Mouse (Mus musculus) liver, embryonic 11.5 days (tissue): ENCODE measurements at regions not wholly inside any gene's neighbourhood (a gene's known extent, or its start where the extent isn't known, plus 50 kb on each side); places are given as distances from the start of the nearest gene placed in this dataset.

Source experiments
- ATAC-seq: fragments of 200-750 bp; cut with Nextera tagmentation; replicated peaks from 2 replicates; pipeline ENCODE4 v1.8.0; 2017; ENCODE audit warnings: moderate number of reproducible peaks, mild to moderate bottlenecking, moderate TSS enrichment, moderate library complexity; ENCODE audit not compliant: low FRiP score
- DNase-seq: peaks from one replicate; pipeline ENCODE4 v3.0.0-alpha.2; 2017; ENCODE audit warnings: low spot score
- H3K27ac ChIP-seq: fragments of 300-500 bp; sonication (generic); 2 replicates; pipeline ENCODE4 v1.5.1; 2014; ENCODE audit warnings: mild to moderate bottlenecking, low read depth, low read length, control low read depth
- H3K27me3 ChIP-seq: fragments of 300-500 bp; sonication (generic); replicated peaks from 2 replicates; pipeline ENCODE4 v1.6.1; 2014; ENCODE audit warnings: low read length, mixed read lengths; ENCODE audit not compliant: control insufficient read depth, insufficient read depth
- H3K36me3 ChIP-seq: fragments of 300-500 bp; sonication (generic); 2 replicates; pipeline ENCODE4 v1.6.1; 2014; ENCODE audit warnings: mild to moderate bottlenecking, low read length, moderate library complexity, mixed read lengths; ENCODE audit not compliant: control insufficient read depth, insufficient read depth
- H3K4me1 ChIP-seq: fragments of 300-500 bp; sonication (generic); replicated peaks from 2 replicates; pipeline ENCODE4 v1.6.1; 2014; ENCODE audit warnings: low read length, mixed read lengths; ENCODE audit not compliant: control insufficient read depth, insufficient read depth
- H3K4me2 ChIP-seq: fragments of 300-500 bp; sonication (generic); 2 replicates; pipeline ENCODE4 v1.6.1; 2014; ENCODE audit warnings: mild to moderate bottlenecking, control low read depth, moderate library complexity
- H3K4me3 ChIP-seq: fragments of 300-500 bp; sonication (generic); 2 replicates; pipeline ENCODE4 v1.5.1; 2014; ENCODE audit warnings: low read depth, low read length, control low read depth
- H3K9ac ChIP-seq: fragments of 300-500 bp; sonication (generic); 2 replicates; pipeline ENCODE4 v1.6.1; 2014; ENCODE audit warnings: low read depth, low read length, control low read depth
- H3K9me3 ChIP-seq: fragments of 300-500 bp; sonication (generic); 2 replicates; pipeline ENCODE4 v1.6.1; 2016; ENCODE audit warnings: low read length, inconsistent platforms, mixed read lengths; ENCODE audit not compliant: control insufficient read depth
- WGBS: fragments of 180-500 bp; shearing (Covaris S2); extraction: QIAGEN DNeasy Blood & Tissue Kit; methylation state at CpG from one replicate; pipeline ENCODE4 v1.1.7; 2014; 5-methylcytosine and 5-hydroxymethylcytosine counted together

- no peak overlapping the region for H3K4me2 ChIP-seq
- no peak overlapping the region for H3K27ac ChIP-seq
- H3K4me3 ChIP-seq: no peak overlapping the region
- no peaks in the 10 kb centered on the region for H3K36me3 ChIP-seq
- H3K9ac ChIP-seq: no peak overlapping the region
- WGBS: 79% methylated on average over 12 of the region's 12 CpGs
- ATAC-seq (no peak), DNase-seq (no peak)
- H3K9me3 ChIP-seq: no peaks in the 10 kb centered on the region
- H3K27me3 ChIP-seq: no peaks in the 10 kb centered on the region
- peaks cover 6% of the 10 kb centered on the region; the same call in 1 of the 2 replicates for H3K4me1 ChIP-seq
Observed at GRCm38 (mm10) chr10:21446641-21447040, 69.5 kb downstream of the Aldh8a1 start.

- H3K4me3 ChIP-seq: no peak overlapping the region
- ATAC-seq (no peak), DNase-seq (no peak)
- H3K27ac ChIP-seq: no peak overlapping the region
- no peaks in the 10 kb centered on the region for H3K9me3 ChIP-seq
- 74% methylated on average over 3 of the region's 3 CpGs for WGBS
- H3K4me1 ChIP-seq: peaks cover 6% of the 10 kb centered on the region; the same call in 1 of the 2 replicates
- H3K4me2 ChIP-seq: no peak overlapping the region
- no peaks in the 10 kb centered on the region for H3K27me3 ChIP-seq
- H3K9ac ChIP-seq: no peak overlapping the region
- H3K36me3 ChIP-seq: no peaks in the 10 kb centered on the region
Observed at GRCm38 (mm10) chr10:21448132-21448531, 71.0 kb downstream of the Aldh8a1 start.

GRCm38 (mm10) chr10:21448942-21449341, 71.9 kb downstream of the Aldh8a1 start:
- H3K36me3 ChIP-seq: no peaks in the 10 kb centered on the region
- WGBS: 68% methylated on average over 5 of the region's 5 CpGs
- H3K27me3 ChIP-seq: no peaks in the 10 kb centered on the region
- no peaks in the 10 kb centered on the region for H3K9me3 ChIP-seq
- H3K9ac ChIP-seq: no peak overlapping the region
- H3K4me2 ChIP-seq: no peak overlapping the region
- DNase-seq (no peak), ATAC-seq (no peak)
- no peak overlapping the region for H3K4me3 ChIP-seq
- no peak overlapping the region for H3K27ac ChIP-seq
- H3K4me1 ChIP-seq: peaks cover 4% of the 10 kb centered on the region; the same call in 1 of the 2 replicates

- no peaks in the 10 kb centered on the region for H3K9me3 ChIP-seq
- H3K9ac ChIP-seq: no peak overlapping the region
- ATAC-seq: no peak
- H3K36me3 ChIP-seq: no peaks in the 10 kb centered on the region
- no peak overlapping the region for H3K27ac ChIP-seq
- DNase-seq: no peak
- no peaks in the 10 kb centered on the region for H3K4me1 ChIP-seq
- H3K4me2 ChIP-seq: no peak overlapping the region
- WGBS: 87% methylated on average over 2 of the region's 2 CpGs
- H3K4me3 ChIP-seq: no peak overlapping the region
- H3K27me3 ChIP-seq: no peaks in the 10 kb centered on the region
Observed at GRCm38 (mm10) chr10:21452611-21453010, 75.5 kb downstream of the Aldh8a1 start.

- no peak for ATAC-seq
Observed at GRCm38 (mm10) chr10:21453527-21453926, 76.4 kb downstream of the Aldh8a1 start.

GRCm38 (mm10) chr10:21454153-21454552, 77.1 kb downstream of the Aldh8a1 start:
- no peak overlapping the region for H3K27ac ChIP-seq
- WGBS: 80% methylated on average over 5 of the region's 5 CpGs
- no peak for DNase-seq

More at GRCm38 (mm10) chr10:21453527-21453926, 76.4 kb downstream of the Aldh8a1 start:
- Histone ChIP-seq H3K4me2 (no peak overlapping the region), H3K4me1 (no peaks in the 10 kb centered on the region), H3K27ac (no peak overlapping the region), H3K27me3 (no peaks in the 10 kb centered on the region), H3K36me3 (no peaks in the 10 kb centered on the region), H3K4me3 (no peak overlapping the region), H3K9ac (no peak overlapping the region), H3K9me3 (no peaks in the 10 kb centered on the region)
- DNase-seq: no peak
- 61% methylated on average over 3 of the region's 3 CpGs for whole genome bisulfite sequencing

GRCm38 (mm10) chr10:21454757-21455156, 77.7 kb downstream of the Aldh8a1 start:
- Histone ChIP-seq H3K9me3 (no peaks in the 10 kb centered on the region), H3K27me3 (no peaks in the 10 kb centered on the region), H3K36me3 (no peaks in the 10 kb centered on the region), H3K4me3 (no peak overlapping the region), H3K27ac (no peak overlapping the region), H3K4me2 (no peak overlapping the region), H3K4me1 (no peaks in the 10 kb centered on the region), H3K9ac (no peak overlapping the region)
- 89% methylated on average over 16 of the region's 16 CpGs for WGBS
- DNase-seq (no peak), ATAC-seq (no peak)

More at GRCm38 (mm10) chr10:21454153-21454552, 77.1 kb downstream of the Aldh8a1 start:
- ATAC-seq: no peak
- no peak overlapping the region for H3K9ac ChIP-seq
- no peaks in the 10 kb centered on the region for H3K36me3 ChIP-seq
- H3K4me3 ChIP-seq: no peak overlapping the region
- no peaks in the 10 kb centered on the region for H3K4me1 ChIP-seq
- H3K9me3 ChIP-seq: no peaks in the 10 kb centered on the region
- no peak overlapping the region for H3K4me2 ChIP-seq
- no peaks in the 10 kb centered on the region for H3K27me3 ChIP-seq

- no peaks in the 10 kb centered on the region for H3K36me3 ChIP-seq
- H3K9me3 ChIP-seq: no peaks in the 10 kb centered on the region
- ATAC-seq (no peak), DNase-seq (no peak)
- WGBS: 71% methylated on average over 5 of the region's 5 CpGs
- H3K27ac ChIP-seq: no peak overlapping the region
- H3K27me3 ChIP-seq: no peaks in the 10 kb centered on the region
- no peak overlapping the region for H3K4me3 ChIP-seq
- no peak overlapping the region for H3K4me2 ChIP-seq
- H3K9ac ChIP-seq: no peak overlapping the region
- no peaks in the 10 kb centered on the region for H3K4me1 ChIP-seq
Observed at GRCm38 (mm10) chr10:21455863-21456262, 78.8 kb downstream of the Aldh8a1 start.

GRCm38 (mm10) chr10:21456359-21456758, 79.3 kb downstream of the Aldh8a1 start:
- no peaks in the 10 kb centered on the region for H3K36me3 ChIP-seq
- no peak overlapping the region for H3K27ac ChIP-seq
- H3K4me1 ChIP-seq: no peaks in the 10 kb centered on the region
- H3K9ac ChIP-seq: no peak overlapping the region
- no peak overlapping the region for H3K4me2 ChIP-seq
- DNase-seq: no peak
- ATAC-seq: no peak
- WGBS: 70% methylated on average over 3 of the region's 3 CpGs
- no peaks in the 10 kb centered on the region for H3K27me3 ChIP-seq
- no peak overlapping the region for H3K4me3 ChIP-seq
- no peaks in the 10 kb centered on the region for H3K9me3 ChIP-seq
